Comparison of ENCODE assay signal across 8 mouse cellular contexts in genomic region chr1:168430868-168431710, GRCm38 (mm10). TPM values are rescaled to one million over a fixed set of nuclear protein-coding genes. Genes with fewer than 3 reads are reported as not detected.
DNase-seq lines count a peak whose midpoint lies in the region; ATAC-seq and TF ChIP-seq lines count a peak whose summit lies in the region.

No protein-coding gene starts in this region.

- no peaks in the 10 kb centered on the region for H3K9me3 ChIP-seq in kidney, postnatal 0 days (replicated peaks; ENCODE audit: low read length)

- no peak for TF ChIP-seq CTCF in kidney, postnatal 0 days (IDR thresholded peaks at IDR 0.05; ENCODE audit: low read depth)

- no peaks in the 10 kb centered on the region for H3K27me3 ChIP-seq in kidney, postnatal 0 days (ENCODE audit: insufficient read depth, low read length)

- no peaks in the 10 kb centered on the region; the same call in 1 of the 2 replicates for H3K4me1 ChIP-seq in kidney, postnatal 0 days (replicated peaks; ENCODE audit: insufficient read depth, low read length)

- ATAC-seq in kidney, postnatal 0 days (replicated peaks; ENCODE audit: low FRiP score, low read depth), result no peak
- ATAC-seq in megakaryocyte, adult 5-6 weeks (ENCODE audit: poor library complexity, severe bottlenecking), result 0 out of 2 replicates have a peak, but pooled peaks have one; percentile 3

- peak; percentile 40 for DNase-seq in urinary bladder, postnatal 25 days (ENCODE audit: low spot score)
- DNase-seq in urinary bladder, postnatal 36 days (ENCODE audit: low spot score in 2 of 2), result no peak
- peak; percentile 60 to 61 for DNase-seq in cerebellum, postnatal 36 days
- peak; percentile 34 for DNase-seq in heart, adult 8-10 months (ENCODE audit: low spot score)
- DNase-seq in kidney, postnatal 0 days (ENCODE audit: low spot score), result peak; percentile 58
- peak; percentile 62 for DNase-seq in testis, postnatal 10 days (ENCODE audit: low spot score)
- DNase-seq in left cerebral cortex, adult 11 months (ENCODE audit: low spot score), result no peak

- under 1% methylated on average over 37 of the region's 37 CpGs for WGBS in kidney, postnatal 0 days

- H3K9ac ChIP-seq in kidney, postnatal 0 days (ENCODE audit: low read depth, low read length), result peak overlapping the region; percentile 78

- peak overlapping the region; percentile 94 for H3K27ac ChIP-seq in kidney, postnatal 0 days

- H3K4me3 ChIP-seq in kidney, postnatal 0 days (replicated peaks; ENCODE audit: low read depth, low read length), result peak overlapping the region; percentile 61

- H3K4me2 ChIP-seq in kidney, postnatal 0 days (ENCODE audit: low read length), result peak overlapping the region; percentile 56

- no peaks in the 10 kb centered on the region for H3K36me3 ChIP-seq in kidney, postnatal 0 days (ENCODE audit: insufficient read depth, low read length)

RNA-seq across cellular contexts. Expression of gene Pbx1, which starts 1.0 kb away (rescaled TPM):
- total RNA-seq in heart, adult 8-10 months (2022), result 10 to 100 TPM; 48.1 to 60.7 (median 56.2) TPM
- polyA plus RNA-seq in kidney, postnatal 0 days (2015; fragmentation: Nextera tagmentation; extraction: Ambion mirVana), result 55.7 and 59.4 TPM in 2 replicates
- 11.6 and 14.0 TPM in 2 replicates for total RNA-seq in megakaryocyte, adult 5-6 weeks (2015)
- 11.2 and 17.6 TPM in 2 replicates for total RNA-seq in megakaryocyte, adult 5-6 weeks (2017)

Comparison
In these comparisons a context has a peak if more than half of its experiments do, and no peak if none do; other contexts are left out.
1. DNase-seq: peak in urinary bladder, postnatal 25 days (single experiment), cerebellum, postnatal 36 days (2 of 2), heart, adult 8-10 months (single experiment), kidney, postnatal 0 days (single experiment) and testis, postnatal 10 days (single experiment); none in urinary bladder, postnatal 36 days (0 of 2) and left cerebral cortex, adult 11 months (single experiment).